9 mouse cellular contexts compared by ENCODE assay signal in the genomic region with DNA sequence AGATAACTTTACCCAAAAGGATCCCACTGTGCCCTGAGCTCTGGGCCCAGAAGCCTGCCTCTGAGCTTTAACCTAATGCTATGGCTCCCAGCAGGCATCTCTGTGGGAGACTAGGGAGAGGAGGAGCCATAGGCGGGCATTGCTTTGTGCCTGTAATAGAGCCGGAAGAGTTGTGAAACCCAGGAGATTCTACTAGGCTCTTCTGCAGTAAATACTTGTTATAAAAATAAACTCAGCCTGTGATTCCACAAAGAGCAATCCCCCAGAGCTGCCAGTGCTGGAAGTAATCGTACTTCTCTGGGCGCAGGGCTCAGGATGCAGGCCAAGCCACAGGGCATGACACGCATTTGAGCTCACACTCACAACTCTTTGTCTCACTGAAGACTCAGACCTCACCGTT.
DNase-seq lines count a peak whose midpoint lies in the region; ATAC-seq and TF ChIP-seq lines count a peak whose summit lies in the region.
"Had no signal": no experiment of that assay in that cellular context is flagged by ENCODE, and none has a peak within 500 bp of the region (broad histone marks: within the 10 kb centered on the region; RNA-seq: fewer than 3 reads in every experiment).

No protein-coding gene starts in this region.

- H3K27me3 ChIP-seq in lung, embryonic 14.5 days (ENCODE audit: insufficient read depth, low read length), result no peaks in the 10 kb centered on the region
- H3K27me3 ChIP-seq in neural tube, embryonic 14.5 days (ENCODE audit: control insufficient read depth, insufficient read depth, low read length), result no peaks in the 10 kb centered on the region
- H3K27me3 ChIP-seq: liver, embryonic 15.5 days had no signal

- intact Hi-C loops in gastrocnemius, adult 2 months (cut with DNase I), result loop anchor here (2.0 kb wide), 1 partner anchor 17 kb away; no protein-coding TSS in a partner anchor

- no peak overlapping the region for H3K9ac ChIP-seq in lung, embryonic 14.5 days
- H3K9ac ChIP-seq in neural tube, embryonic 14.5 days (replicated peaks; ENCODE audit: low read depth, low read length), result no peak overlapping the region
- H3K9ac ChIP-seq: liver, embryonic 15.5 days had no signal

- peak; percentile 39 for DNase-seq in adrenal gland, postnatal 14 days
- no peak for DNase-seq in adrenal gland, adult 8-10 months
- peak; percentile 49 for DNase-seq in lung, embryonic 14.5 days
- no peak for DNase-seq in lung, adult 18-20 months
- DNase-seq in gastrocnemius, adult 2 months, result peak; percentile 84
- DNase-seq in MN1 (ENCODE audit: low spot score), result no peak
- DNase-seq in left cerebral cortex, adult 18-20 months (ENCODE audit: low spot score in 2 of 2), result no peak

- no peak overlapping the region for H3K4me3 ChIP-seq in lung, embryonic 14.5 days (ENCODE audit: low read depth, low read length)
- no peak overlapping the region for H3K4me3 ChIP-seq in gastrocnemius, adult 2 months
- H3K4me3 ChIP-seq in neural tube, embryonic 14.5 days (ENCODE audit: low read depth, low read length), result no peak overlapping the region
- H3K4me3 ChIP-seq: liver, embryonic 15.5 days had no signal

- no peak overlapping the region for H3K27ac ChIP-seq in lung, embryonic 14.5 days (ENCODE audit: low read depth)
- H3K27ac ChIP-seq in gastrocnemius, adult 2 months, result peak overlapping the region; percentile 79
- peak overlapping the region; percentile 48 for H3K27ac ChIP-seq in neural tube, embryonic 14.5 days (ENCODE audit: low read depth, low read length)
- H3K27ac ChIP-seq: liver, embryonic 15.5 days had no signal

- 38% methylated on average over 6 of the region's 6 CpGs for WGBS in lung, embryonic 14.5 days
- WGBS in neural tube, embryonic 14.5 days, result 15% methylated on average over 6 of the region's 6 CpGs

- no peak for ATAC-seq in lung, embryonic 14.5 days (ENCODE audit: insufficient read depth)
- ATAC-seq in neural tube, embryonic 14.5 days (ENCODE audit: low read depth), result no peak

- peaks cover 11% of the 10 kb centered on the region for H3K4me1 ChIP-seq in lung, embryonic 14.5 days (ENCODE audit: insufficient read depth)
- peaks cover 28% of the 10 kb centered on the region for H3K4me1 ChIP-seq in neural tube, embryonic 14.5 days (ENCODE audit: control insufficient read depth, insufficient read depth, low read length)

- no peaks in the 10 kb centered on the region for H3K9me3 ChIP-seq in lung, embryonic 14.5 days (ENCODE audit: low read depth, low read length)
- no peaks in the 10 kb centered on the region for H3K9me3 ChIP-seq in neural tube, embryonic 14.5 days (ENCODE audit: control insufficient read depth, low read length)
- H3K9me3 ChIP-seq: liver, embryonic 15.5 days had no signal

- H3K4me2 ChIP-seq in lung, embryonic 14.5 days, result no peak overlapping the region
- no peak overlapping the region for H3K4me2 ChIP-seq in neural tube, embryonic 14.5 days (ENCODE audit: low read depth, low read length)
- H3K4me2 ChIP-seq: liver, embryonic 15.5 days had no signal

- no peaks in the 10 kb centered on the region for H3K36me3 ChIP-seq in lung, embryonic 14.5 days (ENCODE audit: insufficient read depth)
- H3K36me3 ChIP-seq in neural tube, embryonic 14.5 days (ENCODE audit: control insufficient read depth, insufficient read depth, low read length), result no peaks in the 10 kb centered on the region
- H3K36me3 ChIP-seq: liver, embryonic 15.5 days had no signal

- no peak for TF ChIP-seq CTCF in lung, embryonic 14.5 days (IDR thresholded peaks at IDR 0.05; ENCODE audit: low read depth)
- no peak for TF ChIP-seq CTCF in gastrocnemius, adult 2 months (IDR thresholded peaks at IDR 0.05)

Comparison
In these comparisons a context has a peak if more than half of its experiments do, and no peak if none do; other contexts are left out.
1. DNase-seq: peak in adrenal gland, postnatal 14 days (single experiment), lung, embryonic 14.5 days (single experiment) and gastrocnemius, adult 2 months (single experiment); none in adrenal gland, adult 8-10 months (single experiment), lung, adult 18-20 months (0 of 2), MN1 (single experiment) and left cerebral cortex, adult 18-20 months (0 of 2).